Mouse (Mus musculus): Measurements from ENCODE around the gene Gabrg2. TPM values are rescaled to one million over a fixed set of nuclear protein-coding genes. Genes with fewer than 3 reads are reported as not detected.

The Gabrg2 gene
- polyA plus RNA-seq, 1 experiment from 2014 or later = 158 TPM

DNA sequence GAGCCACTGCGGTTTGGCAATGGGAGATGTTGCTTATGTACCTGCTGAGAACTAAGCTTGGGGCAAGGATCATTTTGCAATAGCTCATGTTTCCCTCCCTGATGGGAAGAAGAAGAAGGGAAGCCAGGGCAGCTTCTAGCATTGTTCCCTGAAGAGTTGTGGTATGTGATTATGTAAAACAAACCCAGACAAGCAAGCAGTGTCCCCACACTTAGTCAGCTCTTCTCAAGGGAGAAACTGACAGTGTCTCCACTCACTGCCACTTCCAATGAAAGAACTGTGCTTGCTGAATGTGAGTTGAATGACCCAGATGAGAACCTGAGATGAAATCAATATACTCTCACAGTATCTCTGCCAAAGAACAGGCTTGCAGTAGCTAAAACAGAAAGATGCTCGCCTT lies 62.7 kb downstream of the Gabrg2 start:
- H3K36me3 ChIP-seq (ENCODE audit: control insufficient read depth, insufficient read depth, low read length) = no peaks in the 10 kb centered on the region
- H3K27me3 ChIP-seq (ENCODE audit: control insufficient read depth, insufficient read depth, low read length) = no peaks in the 10 kb centered on the region
- no peaks in the 10 kb centered on the region for H3K9me3 ChIP-seq (ENCODE audit: control insufficient read depth, low read length)
- H3K27ac ChIP-seq (replicated peaks; ENCODE audit: low read depth, low read length) = 0 out of 2 replicates have a peak overlapping the region, but pooled peaks have one; percentile 37
- DNase-seq (no peak), ATAC-seq (ENCODE audit: low FRiP score, low TSS enrichment) (no peak)
- no peak overlapping the region for H3K4me3 ChIP-seq (replicated peaks; ENCODE audit: low read depth, low read length)
- H3K9ac ChIP-seq (replicated peaks; ENCODE audit: low read length) = no peak overlapping the region
- WGBS = 73% methylated on average over 2 of the region's 2 CpGs
- no peak overlapping the region for H3K4me2 ChIP-seq (ENCODE audit: low read length)
- no peaks in the 10 kb centered on the region for H3K4me1 ChIP-seq (ENCODE audit: control insufficient read depth, insufficient read depth, low read length)

DNA sequence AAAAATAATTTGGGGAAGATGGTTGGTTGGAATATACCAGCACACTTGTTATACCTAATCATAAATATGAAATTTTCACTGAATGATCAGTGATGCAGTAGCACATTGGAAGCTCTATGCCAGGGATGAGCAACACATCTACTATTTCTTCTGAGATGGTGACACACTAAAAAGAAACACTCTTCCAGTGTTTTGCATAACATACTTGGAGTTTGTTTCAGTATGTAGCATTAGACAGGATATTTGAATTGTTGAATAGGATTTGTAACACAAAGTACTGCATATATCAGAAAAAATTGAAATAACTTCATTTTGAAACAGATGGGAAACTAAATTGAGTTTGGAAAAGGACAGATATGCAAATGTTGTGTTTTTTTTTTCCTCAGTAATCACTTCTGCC lies 81.8 kb downstream of the Gabrg2 start:
- DNase-seq (no peak), ATAC-seq (ENCODE audit: low FRiP score, low TSS enrichment) (no peak)
- no peaks in the 10 kb centered on the region for H3K9me3 ChIP-seq (ENCODE audit: control insufficient read depth, low read length)
- H3K4me3 ChIP-seq (replicated peaks; ENCODE audit: low read depth, low read length) = no peak overlapping the region
- no peaks in the 10 kb centered on the region for H3K4me1 ChIP-seq (ENCODE audit: control insufficient read depth, insufficient read depth, low read length)
- no peak overlapping the region for H3K9ac ChIP-seq (replicated peaks; ENCODE audit: low read length)
- no peak overlapping the region for H3K27ac ChIP-seq (replicated peaks; ENCODE audit: low read depth, low read length)
- no peaks in the 10 kb centered on the region for H3K36me3 ChIP-seq (ENCODE audit: control insufficient read depth, insufficient read depth, low read length)
- no peak overlapping the region for H3K4me2 ChIP-seq (ENCODE audit: low read length)
- no peaks in the 10 kb centered on the region for H3K27me3 ChIP-seq (ENCODE audit: control insufficient read depth, insufficient read depth, low read length)

DNA sequence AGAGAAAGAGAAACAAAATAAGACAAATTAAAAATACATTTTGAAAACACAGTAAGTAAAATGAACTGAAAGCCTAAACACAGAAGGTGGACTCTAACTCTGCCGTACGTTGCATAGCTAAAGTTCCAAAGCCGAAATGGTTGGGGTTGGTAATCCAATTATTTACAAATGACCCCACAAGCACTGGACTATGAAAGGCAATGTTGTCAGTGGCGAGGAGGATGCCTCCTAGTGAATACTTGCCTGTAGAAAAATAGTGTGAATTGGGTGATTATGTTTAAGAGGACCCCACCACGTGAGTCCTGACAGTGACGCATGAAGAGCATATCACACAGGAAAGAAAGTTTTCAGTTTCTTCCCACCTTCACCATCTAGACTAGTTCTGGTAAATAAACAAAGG lies 86.6 kb downstream of the Gabrg2 start:
- no peak overlapping the region for H3K9ac ChIP-seq (replicated peaks; ENCODE audit: low read length)
- H3K4me1 ChIP-seq (ENCODE audit: control insufficient read depth, insufficient read depth, low read length) = no peaks in the 10 kb centered on the region
- no peak overlapping the region for H3K4me2 ChIP-seq (ENCODE audit: low read length)
- 31% methylated on average over 6 of the region's 6 CpGs for WGBS
- ATAC-seq (ENCODE audit: low FRiP score, low TSS enrichment) (no peak), DNase-seq (no peak)
- H3K9me3 ChIP-seq (ENCODE audit: control insufficient read depth, low read length) = no peaks in the 10 kb centered on the region
- H3K27ac ChIP-seq (replicated peaks; ENCODE audit: low read depth, low read length) = no peak overlapping the region
- 0 out of 2 replicates have a peak, but pooled peaks cover 7% of the 10 kb centered on the region for H3K36me3 ChIP-seq (ENCODE audit: control insufficient read depth, insufficient read depth, low read length)
- no peak overlapping the region for H3K4me3 ChIP-seq (replicated peaks; ENCODE audit: low read depth, low read length)
- no peaks in the 10 kb centered on the region for H3K27me3 ChIP-seq (ENCODE audit: control insufficient read depth, insufficient read depth, low read length)

DNA sequence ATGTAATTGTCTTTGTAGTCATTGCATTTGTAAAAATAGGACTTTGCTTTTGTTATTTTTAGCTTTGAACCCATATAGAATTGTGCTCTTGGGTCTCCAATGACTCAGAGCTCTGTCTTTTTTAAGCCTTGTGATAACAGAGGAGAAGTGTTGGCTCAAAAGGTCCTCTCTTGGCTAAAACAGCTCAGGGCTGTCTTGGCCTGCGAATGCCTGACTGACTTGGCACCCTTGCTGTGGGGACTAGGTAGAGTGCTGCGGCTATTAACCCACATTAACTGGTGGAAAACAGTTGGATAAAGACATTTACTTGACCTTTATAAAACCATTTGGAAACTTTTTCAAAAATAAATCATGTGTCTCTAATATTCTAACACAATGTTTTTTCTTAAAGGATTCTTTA lies 97.0 kb downstream of the Gabrg2 start:
- no peaks in the 10 kb centered on the region for H3K36me3 ChIP-seq (ENCODE audit: control insufficient read depth, insufficient read depth, low read length)
- H3K27me3 ChIP-seq (ENCODE audit: control insufficient read depth, insufficient read depth, low read length) = no peaks in the 10 kb centered on the region
- no peak overlapping the region for H3K4me2 ChIP-seq (ENCODE audit: low read length)
- no peak overlapping the region for H3K4me3 ChIP-seq (replicated peaks; ENCODE audit: low read depth, low read length)
- ATAC-seq (ENCODE audit: low FRiP score, low TSS enrichment) (no peak), DNase-seq (no peak)
- no peak overlapping the region for H3K9ac ChIP-seq (replicated peaks; ENCODE audit: low read length)
- H3K4me1 ChIP-seq (ENCODE audit: control insufficient read depth, insufficient read depth, low read length) = no peaks in the 10 kb centered on the region
- no peaks in the 10 kb centered on the region for H3K9me3 ChIP-seq (ENCODE audit: control insufficient read depth, low read length)
- H3K27ac ChIP-seq (replicated peaks; ENCODE audit: low read depth, low read length) = no peak overlapping the region
- WGBS = 89% methylated on average over 2 of the region's 2 CpGs

Other genes with a start within 250 kb of the Gabrg2 start
- 48.8 and 49.1 TPM in 2 replicates for gene Gabra1, start 182.1 kb upstream of the Gabrg2 start, polyA plus RNA-seq (2014; fragmentation: Nextera tagmentation; extraction: Ambion mirVana)